Mouse (Mus musculus) heart, adult 2 months (tissue): ENCODE results near the gene Sec31b.

Source experiments
- CTCF ChIP-seq: fragments of 200-600 bp; IDR thresholded peaks from 2 replicates; pipeline ENCODE4 v1.8.1; 2022; ENCODE audit warnings: antibody characterized with exemption, mild to moderate bottlenecking, moderate library complexity
- EP300 ChIP-seq: fragments of 200-500 bp; IDR thresholded peaks from 2 replicates; pipeline ENCODE4 v1.6.1; 2011; ENCODE audit warnings: low read depth, low read length, control low read depth; ENCODE audit not compliant: insufficient read depth

DNA sequence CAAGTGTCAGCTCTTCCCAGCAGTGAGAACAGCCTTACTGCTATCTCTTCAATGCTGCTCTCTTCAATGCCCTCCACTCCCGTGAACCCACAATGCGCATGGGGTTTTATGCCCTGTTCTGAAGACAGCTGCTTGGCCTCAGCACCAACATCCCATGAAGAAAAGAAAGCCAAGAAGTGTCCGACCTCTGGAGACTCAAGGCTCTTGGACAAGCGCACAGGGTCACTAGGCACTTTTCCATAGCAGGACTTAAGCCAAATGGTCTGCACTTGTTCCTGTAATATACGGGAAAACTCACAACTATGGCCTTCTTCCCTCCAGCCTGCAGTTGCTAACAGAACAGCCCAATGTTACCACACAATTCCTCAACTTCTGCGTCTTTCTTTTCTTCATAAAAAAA is 70.4 kb downstream of the Sec31b start:
- TF ChIP-seq CTCF (no peak), EP300 (no peak)
